Mouse (Mus musculus) intestine, embryonic 16.5 days (tissue): ENCODE results near the gene Zmat5. TPM values are rescaled to one million over a fixed set of nuclear protein-coding genes. Genes with fewer than 3 reads are reported as not detected.

ENCODE experiments used
- ATAC-seq: fragments of 200-750 bp; cut with Nextera tagmentation; 2 replicates; pipeline ENCODE4 v1.8.0; 2017; ENCODE audit warnings: moderate TSS enrichment, moderate library complexity
- H3K27ac ChIP-seq: fragments of 300-500 bp; sonication (generic); 2 replicates; pipeline ENCODE4 v1.5.1; 2014; ENCODE audit warnings: mild to moderate bottlenecking, low read length
- H3K27me3 ChIP-seq: fragments of 300-500 bp; sonication (generic); replicated peaks from 2 replicates; pipeline ENCODE4 v1.6.1; 2014; ENCODE audit warnings: low read length, control low read depth, mixed read lengths; ENCODE audit not compliant: control insufficient read depth, insufficient read depth
- H3K36me3 ChIP-seq: fragments of 300-500 bp; sonication (generic); 2 replicates; pipeline ENCODE4 v1.6.1; 2014; ENCODE audit warnings: low read length, control low read depth; ENCODE audit not compliant: control insufficient read depth, insufficient read depth
- H3K4me1 ChIP-seq: fragments of 300-500 bp; sonication (generic); 2 replicates; pipeline ENCODE4 v1.6.1; 2014; ENCODE audit warnings: low read length, control low read depth, mixed read lengths; ENCODE audit not compliant: control insufficient read depth, insufficient read depth
- H3K4me2 ChIP-seq: fragments of 300-500 bp; sonication (generic); 2 replicates; pipeline ENCODE4 v1.6.1; 2014; ENCODE audit warnings: low read depth, low read length, control low read depth
- H3K4me3 ChIP-seq: fragments of 300-500 bp; sonication (generic); 2 replicates; pipeline ENCODE4 v1.5.1; 2014; ENCODE audit warnings: mild to moderate bottlenecking, low read length
- H3K9ac ChIP-seq: fragments of 300-500 bp; sonication (generic); 2 replicates; pipeline ENCODE4 v1.6.1; 2014; ENCODE audit warnings: low read depth, low read length
- H3K9me3 ChIP-seq: fragments of 300-500 bp; sonication (generic); 2 replicates; pipeline ENCODE4 v1.6.1; 2016; ENCODE audit warnings: low read length, control low read depth; ENCODE audit not compliant: control insufficient read depth
- WGBS: fragments of 180-500 bp; shearing (Covaris S2); extraction: QIAGEN DNeasy Blood & Tissue Kit; methylation state at CpG from one replicate; pipeline ENCODE4 v1.1.7; 2014; 5-methylcytosine and 5-hydroxymethylcytosine counted together
- polyA plus RNA-seq: library from polyadenylated mRNA; unstranded; fragments of >200 nt; fragmentation: Nextera tagmentation; extraction: Ambion mirVana; gene quantifications from 2 replicates; pipeline ENCODE4 v1.2.1, GENCODE M21; 2015

Zmat5 gene
- polyA plus RNA-seq, 1 experiment from 2014 or later = 64.8 TPM

DNA sequence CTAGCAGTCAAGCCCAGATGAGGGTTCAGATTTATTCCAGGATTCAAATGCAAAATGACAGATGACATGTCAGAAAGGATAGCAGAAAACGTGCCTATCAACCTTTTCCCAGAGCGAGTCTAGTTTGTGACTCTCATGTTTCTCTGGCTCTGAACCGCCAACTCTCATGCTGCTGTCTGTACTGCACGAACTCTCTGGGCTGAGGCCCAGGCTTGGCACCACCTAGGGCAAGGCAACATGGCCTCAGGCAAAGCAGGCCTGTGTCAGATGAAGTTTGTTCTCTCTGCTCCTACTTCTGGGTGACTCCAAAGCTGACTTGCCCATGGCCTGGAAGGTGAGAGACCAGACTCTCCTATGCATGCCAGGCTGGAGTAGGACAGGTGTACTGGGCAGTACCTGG lies 63.9 kb downstream of the Zmat5 start:
- Histone ChIP-seq H3K4me3 (no peak overlapping the region), H3K9ac (no peak overlapping the region), H3K36me3 (no peaks in the 10 kb centered on the region), H3K27me3 (0 out of 2 replicates have a peak, but pooled peaks cover 1% of the 10 kb centered on the region), H3K27ac (no peak overlapping the region), H3K4me1 (no peaks in the 10 kb centered on the region), H3K4me2 (no peak overlapping the region), H3K9me3 (no peaks in the 10 kb centered on the region)
- no peak for ATAC-seq
- WGBS = 89% methylated on average over 4 of the region's 4 CpGs

DNA sequence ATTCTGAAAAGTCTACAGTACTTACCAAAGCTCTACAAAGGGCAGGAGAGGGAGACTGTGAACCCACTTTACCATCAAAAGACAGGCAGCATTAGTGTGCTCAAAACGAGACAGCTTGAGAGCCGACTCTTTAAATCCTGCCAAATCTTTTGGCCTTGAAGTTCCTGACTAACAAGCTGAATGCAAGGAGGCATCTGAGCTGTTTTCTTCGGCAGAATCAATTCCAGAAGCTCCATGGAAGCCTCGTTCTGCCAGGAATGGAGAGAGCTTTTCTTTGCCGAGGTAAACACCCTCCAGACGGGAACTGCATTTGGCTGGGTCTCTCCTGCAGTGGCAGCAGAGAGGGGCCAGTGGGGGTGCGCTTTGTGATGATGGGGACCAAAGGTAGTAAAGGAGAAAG lies 64.8 kb downstream of the Zmat5 start:
- 71% methylated on average over 7 of the region's 7 CpGs for WGBS

DNA sequence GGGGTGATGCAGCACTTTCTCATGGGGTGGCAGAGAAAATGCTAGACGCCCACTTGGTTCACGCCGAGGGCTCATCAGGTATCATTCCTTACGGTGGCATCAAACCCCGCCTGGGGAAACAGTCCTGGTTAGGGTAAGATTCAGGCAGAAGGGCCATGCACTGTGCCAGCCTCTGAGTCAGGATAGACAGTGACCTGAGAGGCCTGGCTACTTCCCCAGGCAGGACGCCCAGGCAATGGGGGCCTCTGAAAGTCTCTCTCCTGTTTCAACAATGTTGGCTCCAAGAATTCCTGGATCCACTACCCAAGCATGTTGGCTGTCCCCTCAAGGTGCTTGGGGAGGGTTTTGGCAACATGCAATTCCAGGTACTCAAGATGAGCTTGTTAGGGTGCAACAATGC lies 65.4 kb downstream of the Zmat5 start:
- no peaks in the 10 kb centered on the region for H3K4me1 ChIP-seq
- 95% methylated on average over 6 of the region's 6 CpGs for WGBS
- no peak overlapping the region for H3K9ac ChIP-seq
- H3K27ac ChIP-seq = no peak overlapping the region
- no peaks in the 10 kb centered on the region for H3K27me3 ChIP-seq
- no peak overlapping the region for H3K4me2 ChIP-seq
- H3K9me3 ChIP-seq = no peaks in the 10 kb centered on the region
- ATAC-seq = no peak
- no peak overlapping the region for H3K4me3 ChIP-seq
- no peaks in the 10 kb centered on the region for H3K36me3 ChIP-seq

More for the DNA sequence above, 64.8 kb downstream of the Zmat5 start:
- H3K4me3 ChIP-seq = no peak overlapping the region
- no peaks in the 10 kb centered on the region for H3K4me1 ChIP-seq
- no peak overlapping the region for H3K4me2 ChIP-seq
- no peak overlapping the region for H3K27ac ChIP-seq
- H3K9me3 ChIP-seq = no peaks in the 10 kb centered on the region
- H3K27me3 ChIP-seq = no peaks in the 10 kb centered on the region
- ATAC-seq = no peak
- H3K9ac ChIP-seq = no peak overlapping the region
- H3K36me3 ChIP-seq = no peaks in the 10 kb centered on the region

DNA sequence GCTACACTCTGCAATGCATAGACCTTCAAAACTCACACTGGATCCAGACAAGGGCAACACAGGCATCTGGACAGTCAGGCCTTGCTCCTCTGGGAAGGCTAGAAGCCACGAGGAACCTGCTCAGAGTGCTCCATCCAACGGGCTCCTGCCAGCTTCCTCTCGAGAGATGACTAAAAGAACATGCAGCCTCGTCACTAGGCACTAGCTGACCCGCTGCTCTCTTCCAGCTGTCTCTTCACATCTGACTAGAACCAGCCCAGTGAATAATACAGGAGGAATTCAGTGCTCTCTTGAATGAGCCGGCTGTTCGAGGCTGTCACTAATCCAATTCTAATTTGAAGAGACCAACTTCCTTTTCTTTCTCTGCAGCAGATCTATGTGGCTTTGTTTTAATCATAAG lies 67.3 kb downstream of the Zmat5 start:
- WGBS = 69% methylated on average over 7 of the region's 7 CpGs
- H3K36me3 ChIP-seq = no peaks in the 10 kb centered on the region

DNA sequence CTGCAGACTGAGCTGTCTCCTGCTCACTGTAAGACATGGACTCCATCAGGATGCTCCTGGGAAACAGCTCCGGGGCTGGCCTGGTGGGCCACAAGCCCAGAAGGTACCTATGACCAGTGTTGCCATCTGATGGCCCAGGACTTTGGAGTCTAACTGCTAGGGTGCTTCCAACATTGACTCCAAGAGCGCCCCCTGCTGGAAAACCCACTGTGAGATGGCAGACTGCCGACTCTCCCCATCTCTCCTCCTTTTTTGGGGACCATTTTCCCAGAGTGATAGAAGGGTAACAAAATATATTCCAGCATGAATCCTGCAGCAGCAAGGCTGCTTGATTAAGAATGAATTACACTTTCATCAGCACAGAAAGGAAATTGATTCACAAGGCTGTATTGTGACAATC lies 68.4 kb downstream of the Zmat5 start:
- ATAC-seq = no peak
- no peaks in the 10 kb centered on the region for H3K9me3 ChIP-seq
- WGBS = 33% methylated on average over 3 of the region's 3 CpGs
- H3K36me3 ChIP-seq = no peaks in the 10 kb centered on the region
- no peak overlapping the region for H3K4me3 ChIP-seq
- H3K27ac ChIP-seq = no peak overlapping the region
- no peaks in the 10 kb centered on the region for H3K4me1 ChIP-seq
- H3K27me3 ChIP-seq = no peaks in the 10 kb centered on the region
- no peak overlapping the region for H3K4me2 ChIP-seq
- H3K9ac ChIP-seq = no peak overlapping the region

More for the DNA sequence above, 67.3 kb downstream of the Zmat5 start:
- Histone ChIP-seq H3K9ac (no peak overlapping the region), H3K27me3 (no peaks in the 10 kb centered on the region), H3K27ac (no peak overlapping the region), H3K4me1 (no peaks in the 10 kb centered on the region), H3K4me2 (no peak overlapping the region), H3K9me3 (no peaks in the 10 kb centered on the region), H3K4me3 (no peak overlapping the region)
- no peak for ATAC-seq

DNA sequence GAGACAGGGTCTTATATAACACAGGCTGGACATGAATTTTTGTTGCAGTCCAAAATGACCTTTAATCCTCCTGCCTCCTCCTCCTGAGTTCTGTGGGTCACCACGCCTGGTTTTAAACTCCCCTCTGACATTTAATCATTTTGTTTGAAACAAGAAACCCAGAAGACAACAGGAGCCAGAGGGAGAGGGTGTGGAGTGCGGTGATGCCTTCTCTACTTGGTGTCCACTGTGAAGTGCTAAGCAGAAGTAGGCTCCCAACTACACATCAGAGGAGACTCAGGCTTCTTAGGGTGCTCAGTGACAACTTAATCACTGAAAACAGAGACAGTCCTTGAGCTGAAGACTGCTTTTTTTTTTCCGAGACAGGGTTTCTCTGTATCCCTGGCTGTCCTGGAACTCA lies 76.4 kb downstream of the Zmat5 start:
- Histone ChIP-seq H3K36me3 (peaks cover 3% of the 10 kb centered on the region; the same call in 1 of the 2 replicates), H3K27ac (no peak overlapping the region)
- ATAC-seq = no peak

DNA sequence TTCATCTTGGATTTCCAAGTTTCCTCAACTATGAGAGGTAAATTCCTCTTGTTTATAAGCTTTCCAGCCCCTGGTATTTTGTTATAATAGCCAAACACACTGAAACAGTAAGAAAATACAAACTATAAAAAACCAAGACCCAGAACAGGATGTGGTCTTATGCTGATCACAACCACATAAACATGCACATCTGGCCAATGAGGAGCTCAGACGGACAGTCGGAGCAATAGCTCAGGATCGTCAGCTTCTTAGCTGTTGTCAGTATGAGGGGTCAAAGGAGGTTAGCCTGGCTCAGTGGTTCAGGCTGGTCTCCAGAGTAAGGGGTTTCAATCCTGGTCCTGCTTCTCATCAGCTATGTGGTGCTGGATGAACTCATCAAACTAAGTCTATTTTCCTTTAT lies 78.6 kb downstream of the Zmat5 start:
- WGBS = 79% methylated on average over 3 of the region's 3 CpGs
- Histone ChIP-seq H3K36me3 (peaks cover 10% of the 10 kb centered on the region), H3K27ac (no peak overlapping the region), H3K4me2 (no peak overlapping the region), H3K4me1 (no peaks in the 10 kb centered on the region), H3K27me3 (no peaks in the 10 kb centered on the region), H3K9me3 (no peaks in the 10 kb centered on the region), H3K4me3 (no peak overlapping the region), H3K9ac (no peak overlapping the region)
- no peak for ATAC-seq

More for the DNA sequence above, 76.4 kb downstream of the Zmat5 start:
- Histone ChIP-seq H3K4me3 (no peak overlapping the region), H3K4me2 (no peak overlapping the region), H3K4me1 (no peaks in the 10 kb centered on the region), H3K27me3 (no peaks in the 10 kb centered on the region), H3K9ac (no peak overlapping the region), H3K9me3 (no peaks in the 10 kb centered on the region)
- WGBS = 69% methylated on average over 3 of the region's 3 CpGs

DNA sequence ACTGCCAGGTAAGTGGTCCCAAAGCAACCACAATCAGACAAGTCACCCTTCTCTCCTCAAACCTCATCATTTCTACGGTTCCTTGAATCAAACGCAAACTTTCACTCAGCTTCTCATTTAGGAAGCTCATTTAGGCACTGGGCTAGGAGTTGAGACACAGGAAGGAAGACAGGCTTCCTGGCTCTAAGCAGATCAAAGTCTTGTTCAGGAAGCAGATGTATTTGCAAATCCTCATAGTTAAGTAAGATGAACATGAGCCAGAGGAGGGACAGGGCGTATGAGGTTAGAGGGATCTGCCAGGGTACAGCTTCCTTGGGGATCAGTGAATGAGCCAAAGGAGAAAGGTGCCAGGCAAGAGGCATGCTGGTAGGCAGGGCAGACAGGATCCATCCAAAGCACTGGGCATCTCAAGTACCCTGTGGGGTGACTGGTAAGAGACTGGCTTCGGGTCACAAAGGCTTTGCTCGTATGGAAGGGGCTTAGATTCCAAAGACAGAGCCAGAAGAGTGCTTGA lies 80.2 kb downstream of the Zmat5 start:
- peaks cover 17% of the 10 kb centered on the region for H3K36me3 ChIP-seq

More for the DNA sequence above, 80.2 kb downstream of the Zmat5 start:
- H3K9ac ChIP-seq = no peak overlapping the region
- H3K27me3 ChIP-seq = no peaks in the 10 kb centered on the region
- 79% methylated on average over 5 of the region's 5 CpGs for WGBS
- no peak for ATAC-seq
- no peaks in the 10 kb centered on the region for H3K4me1 ChIP-seq
- no peak overlapping the region for H3K4me2 ChIP-seq
- H3K9me3 ChIP-seq = no peaks in the 10 kb centered on the region
- H3K4me3 ChIP-seq = no peak overlapping the region
- no peak overlapping the region for H3K27ac ChIP-seq
